Mouse (Mus musculus): ENCODE results near the gene Rrp15. TPM values are rescaled to one million over a fixed set of nuclear protein-coding genes. Genes with fewer than 3 reads are reported as not detected.

Gene Rrp15
- total and polyA plus RNA-seq, 3 experiments = 130 to 142 TPM; not detected in 1

DNA sequence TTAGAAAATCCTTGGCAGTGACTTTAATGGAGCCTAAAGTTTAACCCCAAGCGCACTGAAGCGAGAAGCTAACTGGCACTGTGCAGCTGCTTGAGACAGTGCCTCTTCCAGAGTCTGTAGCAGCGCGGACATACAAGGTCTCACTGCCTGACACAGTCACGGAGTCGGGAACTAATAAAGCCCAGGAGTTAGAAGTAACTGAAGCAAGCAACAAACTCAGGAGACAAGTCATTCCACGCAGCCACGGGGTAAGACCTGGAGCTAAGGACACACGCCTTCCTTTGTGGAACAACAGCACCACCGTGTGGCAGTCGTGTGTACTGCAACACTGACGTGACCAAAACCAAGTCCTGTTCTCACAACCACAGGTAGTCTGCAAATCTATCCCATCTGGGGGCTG, 27.3 kb downstream of the Rrp15 start:
- DNase-seq (ENCODE audit: low read depth, low spot score) = peak; percentile 84
- Histone ChIP-seq H3K9me3 (replicated peaks; ENCODE audit: insufficient read depth, low read length) (no peaks in the 10 kb centered on the region), H3K27me3 (ENCODE audit: control insufficient read depth in 1 of 2, insufficient read depth in 2 of 2, low read length in 2 of 2) (no peaks in the 10 kb centered on the region), H3K4me1 (ENCODE audit: control insufficient read depth in 1 of 2, insufficient read depth in 2 of 2, low read length in 2 of 2) (no peaks in the 10 kb centered on the region), H3K9ac (ENCODE audit: control insufficient read depth, low read depth, low read length, poor library complexity, severe bottlenecking) (no peak overlapping the region), H3K27ac (ENCODE audit: control insufficient read depth, low read depth, low read length) (no peak overlapping the region), H3K79me2 (ENCODE audit: control insufficient read depth, insufficient read depth, low read length, poor library complexity) (peaks cover 14% of the 10 kb centered on the region), H3K4me3 (ENCODE audit: control insufficient read depth in 1 of 2, insufficient read depth in 1 of 2, low read depth in 2 of 2, low read length in 2 of 2) (no peak overlapping the region), H3K36me3 (ENCODE audit: control insufficient read depth in 1 of 2, insufficient read depth in 2 of 2, low read length in 2 of 2) (peaks cover 0 to 10% of the 10 kb centered on the region in 2 experiments; a peak in 2 of 4 replicates)
- TF ChIP-seq MAX (IDR thresholded peaks at IDR 0.05; ENCODE audit: low read length) (peak; percentile 46; the same call in 1 of the 2 replicates), SMC3 (IDR thresholded peaks at IDR 0.05; ENCODE audit: low read depth, low read length) (peak; percentile 53), ZC3H11A (IDR thresholded peaks at IDR 0.05; ENCODE audit: low read depth, low read length) (peak; percentile 31; the same call in 1 of the 2 replicates), CTCF (IDR thresholded peaks at IDR 0.05 in 2 of 3, conservative IDR thresholded peaks at IDR 0.05 in 1 of 3; ENCODE audit: control insufficient read depth in 1 of 3, insufficient read depth in 1 of 3, low read depth in 2 of 3, low read length in 3 of 3, poor library complexity in 1 of 3, severe bottlenecking in 1 of 3) (peak; percentile 80 to 98 (median 84)), RAD21 (IDR thresholded peaks at IDR 0.05; ENCODE audit: low read depth, low read length) (peak; percentile 50), ZNF384 (IDR thresholded peaks at IDR 0.05; ENCODE audit: low read depth, low read length) (no peak), TBP (IDR thresholded peaks at IDR 0.05; ENCODE audit: low read depth, low read length) (no peak), MYB (IDR thresholded peaks at IDR 0.05; ENCODE audit: low read depth, low read length) (no peak)

DNA sequence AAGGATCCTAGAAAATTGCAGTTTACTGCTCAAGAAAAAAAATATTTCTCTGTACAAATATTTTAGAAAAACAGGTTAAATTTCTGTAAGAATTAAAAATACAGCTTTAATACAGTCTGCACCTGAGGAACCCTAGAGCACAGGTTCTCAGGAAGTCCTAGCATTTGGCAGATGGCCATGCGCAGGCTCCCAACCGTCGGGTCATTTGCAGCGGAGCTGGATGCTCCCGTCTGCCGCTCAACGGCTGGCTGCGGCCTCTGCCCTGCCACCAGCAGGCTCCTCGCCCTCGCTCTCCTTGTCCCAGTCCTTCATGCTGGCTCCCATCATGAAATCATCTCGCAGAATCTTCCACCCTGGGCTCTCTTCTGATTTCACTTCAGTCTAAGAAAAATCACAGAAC, 28.0 kb downstream of the Rrp15 start:
- H3K36me3 ChIP-seq (ENCODE audit: control insufficient read depth in 1 of 2, insufficient read depth in 2 of 2, low read length in 2 of 2) = peaks cover 0 to 10% of the 10 kb centered on the region in 2 experiments; a peak in 2 of 4 replicates
- TF ChIP-seq RAD21 (IDR thresholded peaks at IDR 0.05; ENCODE audit: low read depth, low read length) (no peak), ELF1 (IDR thresholded peaks at IDR 0.05; ENCODE audit: low read depth, low read length) (no peak), CHD1 (IDR thresholded peaks at IDR 0.05; ENCODE audit: low read depth, low read length) (no peak), MAZ (IDR thresholded peaks at IDR 0.05; ENCODE audit: low read depth, low read length) (no peak), SMC3 (IDR thresholded peaks at IDR 0.05; ENCODE audit: low read depth, low read length) (no peak), TCF12 (IDR thresholded peaks at IDR 0.05; ENCODE audit: low read depth, low read length) (no peak), MEF2A (IDR thresholded peaks at IDR 0.05; ENCODE audit: extremely low read depth, insufficient replicate concordance, low read depth, low read length, poor library complexity, severe bottlenecking) (no peak), ZMIZ1 (IDR thresholded peaks at IDR 0.05; ENCODE audit: low read depth, low read length) (no peak), MAX (IDR thresholded peaks at IDR 0.05; ENCODE audit: low read length) (no peak), POLR2AphosphoS5 (IDR thresholded peaks at IDR 0.05; ENCODE audit: borderline replicate concordance, low read depth, low read length) (no peak), ZKSCAN1 (IDR thresholded peaks at IDR 0.05; ENCODE audit: low read depth, low read length) (no peak), ZNF384 (IDR thresholded peaks at IDR 0.05; ENCODE audit: low read depth, low read length) (no peak)

More for the DNA sequence above, 28.0 kb downstream of the Rrp15 start:
- no peaks in the 10 kb centered on the region for H3K9me3 ChIP-seq (replicated peaks; ENCODE audit: insufficient read depth, low read length)
- H3K9ac ChIP-seq (ENCODE audit: control insufficient read depth, low read depth, low read length, poor library complexity, severe bottlenecking) = no peak overlapping the region
- no peaks in the 10 kb centered on the region for H3K27me3 ChIP-seq (ENCODE audit: control insufficient read depth in 1 of 2, insufficient read depth in 2 of 2, low read length in 2 of 2)
- H3K79me2 ChIP-seq (ENCODE audit: control insufficient read depth, insufficient read depth, low read length, poor library complexity) = peaks cover 12% of the 10 kb centered on the region
- no peak for DNase-seq (ENCODE audit: low read depth, low spot score)
- no peak overlapping the region for H3K4me3 ChIP-seq (ENCODE audit: control insufficient read depth in 1 of 2, insufficient read depth in 1 of 2, low read depth in 2 of 2, low read length in 2 of 2)
- H3K27ac ChIP-seq (ENCODE audit: control insufficient read depth, low read depth, low read length) = no peak overlapping the region
- H3K4me1 ChIP-seq (ENCODE audit: control insufficient read depth in 1 of 2, insufficient read depth in 2 of 2, low read length in 2 of 2) = no peaks in the 10 kb centered on the region
